10 mouse cellular contexts compared by ENCODE assay signal in genomic region chr17:15379741-15380526, GRCm38 (mm10). TPM values are rescaled to one million over a fixed set of nuclear protein-coding genes. Genes with fewer than 3 reads are reported as not detected.
DNase-seq lines count a peak whose midpoint lies in the region; ATAC-seq and TF ChIP-seq lines count a peak whose summit lies in the region.
"Had no signal": no experiment of that assay in that cellular context is flagged by ENCODE, and none has a peak within 500 bp of the region (broad histone marks: within the 10 kb centered on the region; RNA-seq: fewer than 3 reads in every experiment).

No protein-coding gene starts in this region.

- H3K4me3 ChIP-seq in kidney, embryonic 14.5 days (ENCODE audit: low read length) = peak overlapping the region; percentile 38
- H3K4me3 ChIP-seq in embryonic facial prominence, embryonic 12.5 days = peak overlapping the region; percentile 47
- H3K4me3 ChIP-seq in intestine, embryonic 14.5 days (ENCODE audit: low read depth, low read length) = peak overlapping the region; percentile 41
- H3K4me3 ChIP-seq in midbrain, postnatal 0 days (ENCODE audit: low read depth, low read length) = peak overlapping the region; percentile 40

- TF ChIP-seq CTCF in midbrain, postnatal 0 days (IDR thresholded peaks at IDR 0.05) = no peak

- peaks cover 34% of the 10 kb centered on the region for H3K27me3 ChIP-seq in kidney, embryonic 14.5 days (ENCODE audit: control insufficient read depth, insufficient read depth, low read length)
- H3K27me3 ChIP-seq in embryonic facial prominence, embryonic 12.5 days = peaks cover 80% of the 10 kb centered on the region
- H3K27me3 ChIP-seq in intestine, embryonic 14.5 days (replicated peaks; ENCODE audit: control insufficient read depth, insufficient read depth, low read length) = peaks cover 58% of the 10 kb centered on the region
- 0 out of 2 replicates have a peak, but pooled peaks cover 4% of the 10 kb centered on the region for H3K27me3 ChIP-seq in midbrain, postnatal 0 days (ENCODE audit: insufficient read depth, low read length)

- ATAC-seq in kidney, embryonic 14.5 days (ENCODE audit: low FRiP score, low TSS enrichment) = no peak
- ATAC-seq in embryonic facial prominence, embryonic 12.5 days (ENCODE audit: insufficient number of reproducible peaks, insufficient read depth, low FRiP score, low TSS enrichment) = no peak
- no peak for ATAC-seq in intestine, embryonic 14.5 days (replicated peaks; ENCODE audit: low FRiP score, low TSS enrichment, low read depth)
- ATAC-seq in midbrain, postnatal 0 days (ENCODE audit: low FRiP score) = no peak
- ATAC-seq in CD4-positive, CD25-positive, alpha-beta regulatory T cell, adult 4 months = no peak

- 10% methylated on average over 17 of the region's 17 CpGs for WGBS in kidney, embryonic 14.5 days
- 9% methylated on average over 17 of the region's 17 CpGs for WGBS in embryonic facial prominence, embryonic 12.5 days
- WGBS in intestine, embryonic 14.5 days = 15% methylated on average over 17 of the region's 17 CpGs
- 11% methylated on average over 17 of the region's 17 CpGs for WGBS in midbrain, postnatal 0 days

- DNase-seq in kidney, adult 18-20 months = no peak
- DNase-seq in intestine, embryonic 14.5 days (ENCODE audit: low spot score) = no peak
- DNase-seq in midbrain, postnatal 0 days (ENCODE audit: low spot score) = no peak
- DNase-seq in urinary bladder, postnatal 14 days (ENCODE audit: low spot score) = no peak
- DNase-seq in layer of hippocampus, postnatal 14 days (ENCODE audit: low spot score in 2 of 2) = no peak
- DNase-seq: cerebellum, postnatal 14 days had no signal

- no peak overlapping the region; the same call in 1 of the 2 replicates for H3K9ac ChIP-seq in kidney, embryonic 14.5 days (ENCODE audit: low read depth, low read length)
- H3K9ac ChIP-seq in embryonic facial prominence, embryonic 12.5 days = peak overlapping the region; percentile 47
- peak overlapping the region; percentile 41 for H3K9ac ChIP-seq in intestine, embryonic 14.5 days (ENCODE audit: low read length)
- H3K9ac ChIP-seq in midbrain, postnatal 0 days (replicated peaks; ENCODE audit: low read length, poor library complexity, severe bottlenecking) = peak overlapping the region; percentile 24; the same call in 1 of the 2 replicates

- no peaks in the 10 kb centered on the region for H3K36me3 ChIP-seq in kidney, embryonic 14.5 days (ENCODE audit: control insufficient read depth, insufficient read depth, low read length)
- no peaks in the 10 kb centered on the region for H3K36me3 ChIP-seq in embryonic facial prominence, embryonic 12.5 days
- no peaks in the 10 kb centered on the region for H3K36me3 ChIP-seq in intestine, embryonic 14.5 days (ENCODE audit: control insufficient read depth, insufficient read depth, low read length)
- H3K36me3 ChIP-seq in midbrain, postnatal 0 days (ENCODE audit: insufficient read depth, low read length) = no peaks in the 10 kb centered on the region
- H3K36me3 ChIP-seq: G1E had no signal

- no peaks in the 10 kb centered on the region for H3K9me3 ChIP-seq in kidney, embryonic 14.5 days (ENCODE audit: control insufficient read depth, low read length)
- H3K9me3 ChIP-seq in embryonic facial prominence, embryonic 12.5 days = no peaks in the 10 kb centered on the region
- H3K9me3 ChIP-seq in intestine, embryonic 14.5 days (ENCODE audit: control insufficient read depth, low read length) = no peaks in the 10 kb centered on the region
- no peaks in the 10 kb centered on the region for H3K9me3 ChIP-seq in midbrain, postnatal 0 days (ENCODE audit: low read length)
- H3K9me3 ChIP-seq: G1E had no signal

- H3K4me1 ChIP-seq in kidney, embryonic 14.5 days (ENCODE audit: control insufficient read depth, insufficient read depth, low read length) = 0 out of 2 replicates have a peak, but pooled peaks cover 20% of the 10 kb centered on the region
- H3K4me1 ChIP-seq in embryonic facial prominence, embryonic 12.5 days = peaks cover 31% of the 10 kb centered on the region
- peaks cover 27% of the 10 kb centered on the region for H3K4me1 ChIP-seq in intestine, embryonic 14.5 days (replicated peaks; ENCODE audit: control insufficient read depth, insufficient read depth, low read length)
- peaks cover 13% of the 10 kb centered on the region for H3K4me1 ChIP-seq in midbrain, postnatal 0 days (ENCODE audit: insufficient read depth, low read length)

- H3K27ac ChIP-seq in kidney, embryonic 14.5 days (ENCODE audit: low read depth, low read length) = no peak overlapping the region
- H3K27ac ChIP-seq in embryonic facial prominence, embryonic 12.5 days = no peak overlapping the region
- H3K27ac ChIP-seq in intestine, embryonic 14.5 days (ENCODE audit: low read depth) = no peak overlapping the region
- H3K27ac ChIP-seq in midbrain, postnatal 0 days (ENCODE audit: low read depth, low read length) = no peak overlapping the region

- H3K4me2 ChIP-seq in kidney, embryonic 14.5 days (replicated peaks; ENCODE audit: low read depth, low read length) = peak overlapping the region; percentile 64
- peak overlapping the region; percentile 87 for H3K4me2 ChIP-seq in embryonic facial prominence, embryonic 12.5 days (replicated peaks)
- H3K4me2 ChIP-seq in intestine, embryonic 14.5 days (ENCODE audit: low read length) = peak overlapping the region; percentile 86
- peak overlapping the region; percentile 93 for H3K4me2 ChIP-seq in midbrain, postnatal 0 days (ENCODE audit: low read depth, low read length, poor library complexity, severe bottlenecking)

RNA-seq across cellular contexts. Expression of gene Dll1, which starts 3.3 kb away (rescaled TPM):
- polyA plus RNA-seq in kidney, embryonic 14.5 days (2014; fragmentation: Nextera tagmentation; extraction: Ambion mirVana) = 16.4 and 24.6 TPM in 2 replicates
- 9.8 and 10.1 TPM in 2 replicates for polyA plus RNA-seq in embryonic facial prominence, embryonic 12.5 days (2016; fragmentation: Nextera tagmentation; extraction: Ambion mirVana)
- 20.0 and 24.1 TPM in 2 replicates for polyA plus RNA-seq in intestine, embryonic 14.5 days (2014; fragmentation: Nextera tagmentation; extraction: Ambion mirVana)
- total RNA-seq in midbrain, postnatal 0 days (2014; rRNA removed) = 20.9 and 42.7 TPM in 2 replicates
- 10.2 and 11.6 TPM in 2 replicates for polyA plus RNA-seq in midbrain, postnatal 0 days (2015; fragmentation: Nextera tagmentation; extraction: Ambion mirVana)
- under 1 TPM in 1 of 2 experiments, not detected in 1; 0.81 TPM for polyA plus RNA-seq in CD4-positive, CD25-positive, alpha-beta regulatory T cell, adult 4 months (2017; shearing (Covaris generic))
- 10 to 100 TPM; 10.6 to 12.3 TPM for total RNA-seq in layer of hippocampus, postnatal 14 days (2021)
- total RNA-seq: G1E had no signal
- polyA plus RNA-seq: G1E had no signal

RNA-seq across cellular contexts. Expression of gene Fam120b, which starts 16.1 kb away (rescaled TPM):
- 18.8 and 29.4 TPM in 2 replicates for polyA plus RNA-seq in kidney, embryonic 14.5 days (2014; fragmentation: Nextera tagmentation; extraction: Ambion mirVana)
- 35.7 and 36.0 TPM in 2 replicates for polyA plus RNA-seq in embryonic facial prominence, embryonic 12.5 days (2016; fragmentation: Nextera tagmentation; extraction: Ambion mirVana)
- polyA plus RNA-seq in intestine, embryonic 14.5 days (2014; fragmentation: Nextera tagmentation; extraction: Ambion mirVana) = 29.6 and 31.1 TPM in 2 replicates
- 40.6 TPM in 2 replicates for total RNA-seq in midbrain, postnatal 0 days (2014; rRNA removed)
- 35.8 and 37.0 TPM in 2 replicates for polyA plus RNA-seq in midbrain, postnatal 0 days (2015; fragmentation: Nextera tagmentation; extraction: Ambion mirVana)
- 10 to 100 TPM; 33.3 to 55.1 TPM for polyA plus RNA-seq in CD4-positive, CD25-positive, alpha-beta regulatory T cell, adult 4 months (2017; shearing (Covaris generic))
- 10 to 100 TPM; 33.4 to 34.9 TPM for total RNA-seq in layer of hippocampus, postnatal 14 days (2021)
